Mouse (Mus musculus): Measurements from ENCODE around the gene Myadm. TPM values are rescaled to one million over a fixed set of nuclear protein-coding genes. Genes with fewer than 3 reads are reported as not detected.

Gene Myadm
- polyA plus RNA-seq, 1 experiment from 2014 or later = 37.7 TPM

DNA sequence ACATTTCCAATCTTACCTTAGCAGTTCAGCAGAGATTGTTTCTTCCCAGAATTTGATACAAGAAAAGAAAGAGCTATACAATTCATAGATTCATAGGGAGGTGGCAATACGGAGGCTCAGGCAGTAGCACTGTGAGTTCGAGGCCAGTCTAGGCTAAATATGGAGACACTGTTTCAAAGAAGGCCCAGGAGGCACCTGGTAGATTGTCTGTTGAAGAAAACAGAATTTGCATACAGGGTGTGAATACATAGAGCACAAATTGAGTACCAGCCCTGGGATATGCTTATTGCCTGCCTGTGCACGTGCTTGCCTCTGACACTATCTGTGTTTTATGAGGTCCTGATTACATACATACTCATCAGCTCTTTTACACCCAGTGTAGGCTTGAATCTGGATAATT is 17.5 kb downstream of the Myadm start:
- no peak overlapping the region for H3K27ac ChIP-seq
- 84% methylated on average over 3 of the region's 3 CpGs for WGBS
- DNase-seq (ENCODE audit: low spot score) = no peak
- H3K36me3 ChIP-seq = no peaks in the 10 kb centered on the region
- no peak overlapping the region for H3K4me3 ChIP-seq
- peaks cover 12% of the 10 kb centered on the region for H3K9me3 ChIP-seq
- H3K4me1 ChIP-seq (replicated peaks) = peaks cover 39% of the 10 kb centered on the region
- peaks cover 52% of the 10 kb centered on the region for H3K27me3 ChIP-seq (ENCODE audit: insufficient read depth, poor library complexity, severe bottlenecking)

DNA sequence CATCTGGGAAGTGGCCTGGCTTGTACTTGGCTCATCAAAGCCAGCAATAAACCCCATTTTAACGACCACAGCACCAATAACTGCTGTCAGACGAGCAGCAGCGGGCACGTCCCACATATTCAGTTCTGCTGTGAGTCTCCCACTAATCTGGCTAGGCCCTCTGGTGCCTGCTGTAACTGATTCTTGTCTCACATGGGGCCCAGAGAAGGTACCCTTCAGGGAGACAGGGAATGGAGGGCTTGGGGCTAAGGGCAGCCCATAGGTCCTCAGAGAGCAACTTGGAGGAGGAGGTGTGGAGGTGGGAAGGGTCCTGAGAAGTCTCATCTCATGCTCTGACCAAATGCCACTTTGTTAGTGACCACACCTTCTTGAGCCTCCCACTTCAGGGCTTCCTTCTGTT is 19.8 kb downstream of the Myadm start:
- Histone ChIP-seq H3K4me3 (no peak overlapping the region), H3K36me3 (no peaks in the 10 kb centered on the region), H3K27ac (no peak overlapping the region), H3K9me3 (peaks cover 12% of the 10 kb centered on the region), H3K4me1 (replicated peaks) (peaks cover 20% of the 10 kb centered on the region), H3K27me3 (ENCODE audit: insufficient read depth, poor library complexity, severe bottlenecking) (peaks cover 30% of the 10 kb centered on the region)
- WGBS = 83% methylated on average over 4 of the region's 4 CpGs
- no peak for DNase-seq (ENCODE audit: low spot score)

DNA sequence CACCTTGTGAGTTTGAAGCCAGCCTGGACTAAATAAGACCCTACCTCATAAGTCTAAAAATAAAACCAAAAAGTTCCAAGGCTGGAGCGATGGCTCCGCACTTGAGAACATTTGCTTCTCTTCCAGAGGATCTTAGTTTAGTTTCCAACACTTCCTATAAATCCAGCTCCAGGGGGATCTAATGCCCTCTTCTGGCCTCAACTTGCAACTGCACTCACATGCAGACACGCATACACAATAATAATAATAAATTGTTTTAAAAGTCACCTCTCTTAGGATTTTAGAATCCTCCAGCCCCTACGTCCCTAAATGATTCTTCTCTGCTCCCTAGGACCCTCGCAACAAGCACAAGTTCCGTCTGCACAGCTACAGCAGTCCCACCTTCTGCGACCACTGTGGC is 21.4 kb downstream of the Myadm start:
- H3K36me3 ChIP-seq = no peaks in the 10 kb centered on the region
- H3K27me3 ChIP-seq (ENCODE audit: insufficient read depth, poor library complexity, severe bottlenecking) = peaks cover 14% of the 10 kb centered on the region
- no peak for DNase-seq (ENCODE audit: low spot score)
- no peak overlapping the region for H3K27ac ChIP-seq
- WGBS = 99% methylated on average over 7 of the region's 7 CpGs
- H3K4me1 ChIP-seq (replicated peaks) = peaks cover 4% of the 10 kb centered on the region
- H3K9me3 ChIP-seq = peaks cover 10% of the 10 kb centered on the region
- no peak overlapping the region for H3K4me3 ChIP-seq

DNA sequence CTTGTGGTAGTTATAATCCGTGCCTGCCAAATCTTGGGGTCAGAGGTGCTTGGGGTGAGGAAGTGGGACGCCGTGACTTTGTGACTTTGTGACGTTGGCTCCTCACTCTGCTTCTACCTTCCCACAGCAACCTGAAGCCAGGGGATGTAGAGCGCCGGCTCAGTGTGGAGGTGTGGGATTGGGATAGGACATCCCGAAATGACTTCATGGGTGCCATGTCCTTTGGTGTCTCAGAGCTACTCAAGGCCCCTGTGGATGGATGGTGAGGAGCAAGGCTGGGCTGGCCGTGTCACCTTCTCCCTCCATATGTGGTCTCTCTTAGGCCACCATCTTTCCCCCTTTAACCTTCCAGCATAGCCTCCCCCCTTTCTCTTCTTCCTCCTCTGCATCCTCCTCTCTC is 24.7 kb downstream of the Myadm start:
- peaks cover 2% of the 10 kb centered on the region; the same call in 1 of the 2 replicates for H3K27me3 ChIP-seq (ENCODE audit: insufficient read depth, poor library complexity, severe bottlenecking)
- DNase-seq (ENCODE audit: low spot score) = no peak
- H3K9me3 ChIP-seq = peaks cover 10% of the 10 kb centered on the region
- WGBS = 84% methylated on average over 8 of the region's 8 CpGs
- no peak overlapping the region for H3K4me3 ChIP-seq
- H3K27ac ChIP-seq = no peak overlapping the region
- H3K4me1 ChIP-seq (replicated peaks) = peaks cover 11% of the 10 kb centered on the region
- H3K36me3 ChIP-seq = no peaks in the 10 kb centered on the region

DNA sequence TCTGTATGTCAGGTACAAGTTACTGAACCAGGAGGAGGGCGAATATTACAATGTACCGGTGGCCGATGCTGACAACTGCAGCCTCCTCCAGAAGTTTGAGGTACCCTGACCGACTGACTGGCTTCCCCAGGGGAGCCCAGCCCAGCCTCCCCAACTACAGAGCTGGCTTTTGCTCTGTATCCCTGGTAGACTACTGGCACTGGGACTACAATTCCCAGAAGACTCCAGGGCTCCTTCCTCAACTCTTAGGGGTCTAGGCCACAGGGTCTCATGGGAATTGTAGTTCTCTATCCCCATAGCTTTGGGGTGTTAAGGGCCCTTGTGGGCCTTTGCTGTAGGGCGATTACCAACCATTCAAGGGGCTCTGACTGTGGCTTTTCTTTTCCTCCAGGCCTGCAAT is 25.2 kb downstream of the Myadm start:
- WGBS = 62% methylated on average over 5 of the region's 5 CpGs
- no peaks in the 10 kb centered on the region for H3K36me3 ChIP-seq
- DNase-seq (ENCODE audit: low spot score) = no peak
- no peak overlapping the region for H3K27ac ChIP-seq
- peaks cover 6% of the 10 kb centered on the region; the same call in 1 of the 2 replicates for H3K27me3 ChIP-seq (ENCODE audit: insufficient read depth, poor library complexity, severe bottlenecking)
- H3K9me3 ChIP-seq = peaks cover 10% of the 10 kb centered on the region
- no peak overlapping the region for H3K4me3 ChIP-seq
- peaks cover 14% of the 10 kb centered on the region for H3K4me1 ChIP-seq (replicated peaks)

DNA sequence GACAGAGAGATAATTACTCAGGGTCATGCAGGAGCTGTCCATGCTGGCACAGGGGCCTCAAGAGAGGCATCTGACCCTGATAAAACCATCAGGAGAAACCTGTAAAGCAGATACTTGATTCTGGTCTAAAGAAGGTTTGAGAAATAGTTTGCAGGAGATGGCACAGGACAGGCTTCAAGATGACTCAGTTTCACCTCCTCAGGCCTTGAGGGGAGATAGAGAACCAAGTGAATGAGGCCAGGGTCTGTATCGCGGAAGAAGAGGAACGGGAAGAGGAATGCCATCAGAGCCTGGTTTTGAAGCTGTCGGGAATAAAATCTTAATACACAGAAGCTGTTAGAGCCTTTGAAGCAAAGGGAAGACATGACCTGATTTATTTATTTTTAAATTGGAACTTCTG is 28.8 kb downstream of the Myadm start:
- H3K9me3 ChIP-seq = no peaks in the 10 kb centered on the region
- H3K36me3 ChIP-seq = no peaks in the 10 kb centered on the region
- H3K27me3 ChIP-seq (ENCODE audit: insufficient read depth, poor library complexity, severe bottlenecking) = peaks cover 6% of the 10 kb centered on the region; the same call in 1 of the 2 replicates
- H3K4me1 ChIP-seq (replicated peaks) = peaks cover 14% of the 10 kb centered on the region
- 44% methylated on average over 4 of the region's 4 CpGs for WGBS
- DNase-seq (ENCODE audit: low spot score) = no peak
- no peak overlapping the region for H3K4me3 ChIP-seq
- no peak overlapping the region for H3K27ac ChIP-seq

DNA sequence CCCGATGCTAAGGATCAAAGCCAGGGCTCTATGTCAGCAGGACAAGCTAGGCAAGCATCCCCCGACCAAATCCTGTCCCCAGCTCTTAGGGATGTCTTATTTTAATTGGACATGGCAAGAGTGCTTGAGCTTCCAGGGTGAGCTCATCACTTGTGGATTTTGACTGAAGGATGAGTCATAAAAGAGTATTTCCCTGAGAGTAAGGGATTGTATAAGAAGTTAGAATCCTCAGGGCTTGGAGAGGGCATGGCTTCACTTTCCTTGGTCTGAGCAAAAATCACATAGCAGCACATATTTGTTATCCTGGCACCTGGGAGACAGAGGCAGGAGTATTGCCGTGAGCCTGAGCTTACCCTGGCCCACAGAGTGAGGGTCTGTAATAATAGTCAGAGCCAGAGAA is 32.0 kb downstream of the Myadm start:
- H3K27me3 ChIP-seq (ENCODE audit: insufficient read depth, poor library complexity, severe bottlenecking) = peaks cover 6% of the 10 kb centered on the region; the same call in 1 of the 2 replicates
- no peak for DNase-seq (ENCODE audit: low spot score)
- H3K27ac ChIP-seq = no peak overlapping the region
- H3K4me3 ChIP-seq = no peak overlapping the region
- WGBS = 76% methylated on average over 3 of the region's 3 CpGs
- H3K4me1 ChIP-seq (replicated peaks) = peaks cover 14% of the 10 kb centered on the region
- no peaks in the 10 kb centered on the region for H3K9me3 ChIP-seq
- no peaks in the 10 kb centered on the region for H3K36me3 ChIP-seq

DNA sequence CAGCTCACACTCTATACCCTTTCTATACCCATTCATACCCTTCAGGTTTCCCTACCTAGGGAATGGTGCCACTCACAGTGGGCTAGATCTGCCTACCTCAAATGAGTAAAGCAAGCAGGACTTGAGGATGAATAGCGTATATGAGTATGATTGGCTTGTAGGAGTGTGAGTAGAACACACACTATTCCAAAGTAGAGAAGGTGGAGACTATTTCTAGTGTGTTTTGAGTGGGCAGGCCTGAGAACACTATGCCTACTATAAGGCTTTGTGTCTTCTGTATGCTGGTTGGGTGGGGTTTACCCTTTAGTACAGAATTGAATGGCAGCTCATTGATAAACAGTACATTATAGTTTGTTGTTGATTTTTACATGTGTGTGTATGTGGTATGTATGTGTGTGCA is 34.9 kb downstream of the Myadm start:
- H3K4me1 ChIP-seq (replicated peaks) = peaks cover under 1% of the 10 kb centered on the region; the same call in 1 of the 2 replicates
- no peak overlapping the region for H3K4me3 ChIP-seq
- no peaks in the 10 kb centered on the region for H3K36me3 ChIP-seq
- H3K27ac ChIP-seq = no peak overlapping the region
- 93% methylated on average over 1 of the region's 1 CpGs for WGBS
- H3K9me3 ChIP-seq = no peaks in the 10 kb centered on the region
- DNase-seq (ENCODE audit: low spot score) = no peak
- H3K27me3 ChIP-seq (ENCODE audit: insufficient read depth, poor library complexity, severe bottlenecking) = peaks cover 2% of the 10 kb centered on the region; the same call in 1 of the 2 replicates

DNA sequence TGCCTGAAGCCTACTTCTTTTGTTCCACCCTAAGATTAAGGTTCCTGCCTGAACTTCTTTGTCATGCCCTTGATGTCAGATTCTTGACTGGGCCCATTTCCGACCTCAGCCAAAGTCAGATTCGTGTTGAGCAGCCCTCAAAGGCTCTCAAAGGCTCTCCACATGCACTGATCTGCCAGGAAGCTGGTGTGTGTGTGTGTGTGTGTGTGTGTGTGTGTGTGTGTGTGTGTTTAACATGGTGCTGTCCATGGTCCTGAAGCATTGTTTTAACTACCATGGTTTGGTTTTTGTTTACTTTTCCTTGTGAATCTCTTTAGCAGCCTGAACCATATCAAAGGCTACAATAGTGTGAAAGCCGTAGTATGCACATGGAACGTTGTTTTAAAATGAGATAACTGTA is 39.1 kb downstream of the Myadm start:
- Histone ChIP-seq H3K9me3 (0 out of 2 replicates have a peak, but pooled peaks cover 2% of the 10 kb centered on the region), H3K4me1 (replicated peaks) (peaks cover 30% of the 10 kb centered on the region), H3K4me3 (no peak overlapping the region), H3K36me3 (no peaks in the 10 kb centered on the region), H3K27me3 (ENCODE audit: insufficient read depth, poor library complexity, severe bottlenecking) (peaks cover 21% of the 10 kb centered on the region), H3K27ac (no peak overlapping the region)
- 87% methylated on average over 4 of the region's 4 CpGs for WGBS
- no peak for DNase-seq (ENCODE audit: low spot score)

DNA sequence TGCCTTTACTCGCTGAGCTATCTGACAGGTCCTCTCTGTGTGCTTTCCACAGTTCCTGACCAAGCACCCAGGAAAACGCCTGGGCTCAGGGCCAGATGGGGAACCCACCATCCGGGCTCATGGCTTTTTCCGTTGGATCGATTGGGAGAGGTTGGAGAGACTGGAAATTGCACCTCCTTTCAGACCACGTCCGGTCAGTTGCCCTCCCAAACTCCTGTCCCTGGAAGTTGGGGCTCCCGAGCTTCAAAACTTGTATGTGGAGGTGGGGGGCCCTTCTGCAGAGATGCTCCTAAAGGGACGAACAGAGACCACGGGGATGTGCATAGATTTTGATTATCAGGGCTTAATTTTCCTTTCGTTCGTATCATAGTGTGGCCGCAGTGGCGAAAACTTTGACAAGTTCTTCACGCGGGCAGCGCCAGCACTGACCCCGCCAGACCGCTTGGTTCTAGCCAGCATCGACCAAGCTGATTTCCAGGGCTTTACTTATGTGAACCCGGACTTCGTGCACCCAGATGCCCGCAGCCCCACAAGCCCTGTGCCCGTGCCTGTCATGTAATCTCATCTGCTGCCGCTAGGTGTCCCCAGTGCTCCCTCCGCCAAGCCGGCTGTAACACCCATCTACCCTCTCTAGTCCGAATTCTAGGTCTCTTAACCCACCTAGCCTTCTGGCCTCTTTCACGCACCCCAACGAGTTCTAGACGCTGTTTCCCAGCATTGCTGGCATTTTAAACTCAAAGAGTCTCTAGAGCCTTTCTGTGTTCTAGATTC is 41.1 kb downstream of the Myadm start:
- H3K4me1 ChIP-seq (replicated peaks) = peaks cover 43% of the 10 kb centered on the region
- 23% methylated on average over 31 of the region's 31 CpGs for WGBS
- peaks cover 21% of the 10 kb centered on the region for H3K27me3 ChIP-seq (ENCODE audit: insufficient read depth, poor library complexity, severe bottlenecking)
- no peaks in the 10 kb centered on the region for H3K36me3 ChIP-seq
- no peak overlapping the region for H3K27ac ChIP-seq
- peak; percentile 79 for DNase-seq (ENCODE audit: low spot score)
- H3K9me3 ChIP-seq = 0 out of 2 replicates have a peak, but pooled peaks cover 2% of the 10 kb centered on the region
- peak overlapping the region; percentile 28; the same call in 1 of the 2 replicates for H3K4me3 ChIP-seq

DNA sequence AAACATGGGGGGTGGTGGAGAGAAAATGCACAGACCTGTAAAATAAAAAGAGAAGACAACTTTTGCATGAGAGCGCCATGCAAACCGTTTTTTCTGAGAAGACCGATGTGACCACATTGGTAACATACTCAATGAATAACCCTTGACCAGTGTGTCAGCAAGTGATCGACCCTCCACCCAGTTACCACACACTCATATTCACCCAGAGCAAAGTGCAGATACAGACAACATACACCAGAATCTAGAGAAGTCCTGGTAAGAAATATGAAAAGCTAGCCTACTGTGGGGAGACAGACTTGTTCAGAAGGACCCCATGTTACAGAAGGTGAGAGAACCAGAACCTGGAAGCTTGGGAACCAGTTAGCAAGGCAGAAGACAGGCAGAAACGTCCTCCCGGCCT is 42.3 kb downstream of the Myadm start:
- Histone ChIP-seq H3K9me3 (0 out of 2 replicates have a peak, but pooled peaks cover 2% of the 10 kb centered on the region), H3K4me1 (replicated peaks) (peaks cover 43% of the 10 kb centered on the region), H3K27me3 (ENCODE audit: insufficient read depth, poor library complexity, severe bottlenecking) (peaks cover 21% of the 10 kb centered on the region), H3K4me3 (peak overlapping the region; percentile 77), H3K27ac (peak overlapping the region; percentile 97), H3K36me3 (0 out of 2 replicates have a peak, but pooled peaks cover under 1% of the 10 kb centered on the region)
- WGBS = 53% methylated on average over 6 of the region's 6 CpGs
- no peak for DNase-seq (ENCODE audit: low spot score)

DNA sequence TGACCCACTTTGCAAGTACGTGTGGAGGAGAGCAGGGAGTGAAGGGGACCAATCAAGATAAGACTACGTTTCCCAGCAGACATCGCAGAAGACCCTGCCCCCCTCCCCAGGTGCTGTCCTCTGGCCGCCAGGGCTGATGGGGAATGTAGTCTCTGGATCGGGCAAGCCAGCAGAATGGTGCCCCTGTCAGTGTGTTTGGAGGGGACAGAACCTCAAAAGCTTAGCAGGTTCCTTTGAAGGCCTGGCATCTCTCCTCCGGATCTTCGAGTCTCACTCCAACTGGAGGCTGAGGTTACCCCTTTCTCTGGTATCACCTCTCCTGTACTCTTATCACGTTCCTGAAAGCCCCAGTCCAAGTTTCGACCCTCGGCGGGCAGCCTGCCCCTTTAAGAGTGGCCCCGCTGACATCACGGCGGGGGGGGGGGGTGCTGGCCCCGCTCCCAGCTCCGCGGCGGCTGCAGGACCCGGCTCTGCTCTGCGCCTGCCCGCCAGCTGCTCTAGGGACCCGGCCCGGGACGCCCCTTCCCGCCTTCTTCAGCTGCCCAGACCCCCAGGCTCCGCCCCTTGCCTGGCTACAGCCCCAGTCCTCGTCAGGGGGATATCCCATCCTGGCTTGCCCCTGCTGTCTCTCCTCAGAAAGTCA is 42.8 kb downstream of the Myadm start:
- peaks cover 21% of the 10 kb centered on the region for H3K27me3 ChIP-seq (ENCODE audit: insufficient read depth, poor library complexity, severe bottlenecking)
- peaks cover 43% of the 10 kb centered on the region for H3K4me1 ChIP-seq (replicated peaks)
- DNase-seq (ENCODE audit: low spot score) = peak; percentile 90
- H3K4me3 ChIP-seq = peak overlapping the region; percentile 77
- H3K9me3 ChIP-seq = 0 out of 2 replicates have a peak, but pooled peaks cover 2% of the 10 kb centered on the region
- peak overlapping the region; percentile 97 for H3K27ac ChIP-seq
- H3K36me3 ChIP-seq = peaks cover 5% of the 10 kb centered on the region; the same call in 1 of the 2 replicates
- under 1% methylated on average over 27 of the region's 27 CpGs for WGBS

DNA sequence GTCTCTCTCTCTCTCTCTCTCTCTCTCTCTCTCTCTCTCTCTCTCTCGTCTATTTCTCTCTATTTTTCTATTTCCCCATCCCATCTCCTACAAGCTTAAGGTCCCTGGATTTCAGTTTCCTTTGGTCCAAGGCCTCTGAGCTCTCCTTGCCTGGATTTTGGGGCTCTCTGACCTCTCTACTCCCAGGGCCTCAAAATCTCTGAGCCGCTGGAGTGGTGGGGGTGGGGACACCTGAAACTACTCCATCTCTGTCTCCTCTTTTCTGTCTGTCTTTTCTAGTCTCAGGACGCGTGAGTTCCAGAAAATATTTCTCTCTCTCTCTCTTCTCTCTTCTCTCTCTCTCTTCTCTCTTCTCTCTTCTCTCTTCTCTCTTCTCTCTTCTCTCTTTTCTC is 43.3 kb downstream of the Myadm start:
- under 1% methylated on average over 4 of the region's 4 CpGs for WGBS
- peaks cover 43% of the 10 kb centered on the region for H3K4me1 ChIP-seq (replicated peaks)

More for the DNA sequence above, 43.3 kb downstream of the Myadm start:
- H3K4me3 ChIP-seq = peak overlapping the region; percentile 77
- peak overlapping the region; percentile 97 for H3K27ac ChIP-seq
- H3K36me3 ChIP-seq = peaks cover 5% of the 10 kb centered on the region; the same call in 1 of the 2 replicates
- DNase-seq (ENCODE audit: low spot score) = no peak
- peaks cover 21% of the 10 kb centered on the region for H3K27me3 ChIP-seq (ENCODE audit: insufficient read depth, poor library complexity, severe bottlenecking)
- H3K9me3 ChIP-seq = 0 out of 2 replicates have a peak, but pooled peaks cover 2% of the 10 kb centered on the region

All from hindbrain, embryonic 10.5 days (tissue).